Mouse (Mus musculus) testis, adult 2 months (tissue): ENCODE data around the gene Mgea5.

ENCODE experiments used
- CTCF ChIP-seq: fragments of 200-500 bp; IDR thresholded peaks from 2 replicates; pipeline ENCODE4 v1.5.1; 2012; ENCODE audit warnings: low read depth, mild to moderate bottlenecking, inconsistent platforms, low read length, moderate library complexity; ENCODE audit not compliant: control insufficient read depth, insufficient read depth, insufficient replicate concordance
- POLR2A ChIP-seq: fragments of 200-500 bp; IDR thresholded peaks from 2 replicates; pipeline ENCODE4 v1.6.1; 2012; ENCODE audit warnings: low read depth, mild to moderate bottlenecking, inconsistent platforms, low read length, moderate library complexity; ENCODE audit not compliant: control insufficient read depth

DNA sequence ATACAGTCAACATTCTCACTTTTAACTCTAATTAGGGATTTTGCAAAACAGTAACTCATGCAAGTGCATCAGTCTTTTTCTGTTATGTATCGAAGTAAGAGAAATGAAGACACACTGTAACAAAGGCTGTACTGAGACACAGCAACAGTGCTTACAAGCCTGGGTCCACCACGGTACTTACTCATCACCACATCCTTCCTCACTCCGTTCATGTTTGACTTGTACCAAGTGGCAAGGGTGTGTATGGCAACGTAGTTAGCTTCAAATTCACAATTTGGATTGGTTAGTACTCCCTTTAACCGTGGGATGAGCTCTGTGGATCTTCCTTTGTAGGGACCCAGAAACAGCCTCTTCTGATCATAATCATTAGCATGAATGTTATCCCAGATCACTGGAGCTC lies 12.1 kb downstream of the Mgea5 start:
- no peak for TF ChIP-seq POLR2A
- TF ChIP-seq CTCF, result no peak
